Mouse (Mus musculus): ENCODE data around the gene Pard3.

The Pard3 gene

DNA sequence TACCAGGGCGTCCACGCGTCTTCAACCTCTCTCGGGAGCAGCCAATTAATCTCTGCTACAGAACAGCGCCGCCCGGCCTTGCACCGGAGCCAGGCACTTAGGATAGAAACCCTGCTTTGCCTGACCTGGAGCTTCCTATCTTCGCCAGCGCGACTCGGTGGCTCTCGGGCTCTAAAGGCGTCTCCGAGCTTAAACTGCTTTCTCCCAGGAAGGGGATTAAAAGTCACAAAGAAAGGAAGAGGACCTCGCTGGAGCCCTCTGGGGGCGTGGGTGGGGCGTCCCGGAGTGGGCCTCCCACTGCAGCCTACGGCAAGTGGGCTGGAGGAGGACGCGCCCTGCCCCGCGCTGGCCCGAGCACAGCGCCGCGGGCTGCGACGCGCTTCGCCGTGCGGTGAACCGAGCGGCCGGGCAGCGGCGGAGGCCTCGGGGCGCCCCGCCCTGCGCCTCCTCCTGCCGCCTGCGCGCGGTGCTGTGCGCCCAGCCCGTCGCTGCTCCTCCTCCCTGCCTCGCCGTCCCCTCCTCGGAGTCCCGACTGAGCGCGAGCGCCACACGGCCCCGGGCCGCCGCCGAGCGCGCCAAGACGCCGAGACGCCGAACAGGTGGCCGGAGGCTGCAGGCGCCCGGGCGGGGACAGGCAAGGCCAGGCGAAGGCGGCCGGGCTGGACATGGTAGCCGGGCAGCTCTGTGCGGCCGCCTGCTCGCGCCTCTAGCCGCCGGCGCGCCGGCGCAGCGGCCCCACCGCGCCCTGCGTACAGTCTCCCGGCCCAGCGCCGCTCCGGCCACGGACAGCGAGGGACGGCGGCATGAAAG is at the start of gene Pard3:
Pard3 (plus strand) TSS at position 343 of the 810 bp plus-strand sequence.
- peak; percentile 91 for DNase-seq (ENCODE audit: inconsistent ontology term)

DNA sequence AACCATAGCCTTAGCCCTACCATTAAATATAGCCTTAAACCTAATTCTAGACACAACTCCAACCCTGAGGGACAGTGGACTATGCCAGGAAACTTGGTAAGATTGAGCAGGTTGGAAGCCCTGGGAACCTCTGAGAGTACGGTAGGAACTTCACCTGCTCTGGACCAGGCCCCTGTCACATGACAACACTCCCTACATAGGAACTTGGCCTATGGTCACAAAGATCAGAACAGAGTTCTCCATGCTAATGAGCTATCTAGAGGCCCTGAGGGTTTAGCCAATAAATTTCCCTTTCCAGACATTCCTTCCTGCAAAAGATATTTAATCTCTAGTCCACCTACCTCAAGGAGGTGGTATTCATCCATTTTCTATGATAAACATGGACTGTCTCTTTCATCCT is 41.9 kb upstream of the Pard3 start:
- DNase-seq (ENCODE audit: inconsistent ontology term): no peak

DNA sequence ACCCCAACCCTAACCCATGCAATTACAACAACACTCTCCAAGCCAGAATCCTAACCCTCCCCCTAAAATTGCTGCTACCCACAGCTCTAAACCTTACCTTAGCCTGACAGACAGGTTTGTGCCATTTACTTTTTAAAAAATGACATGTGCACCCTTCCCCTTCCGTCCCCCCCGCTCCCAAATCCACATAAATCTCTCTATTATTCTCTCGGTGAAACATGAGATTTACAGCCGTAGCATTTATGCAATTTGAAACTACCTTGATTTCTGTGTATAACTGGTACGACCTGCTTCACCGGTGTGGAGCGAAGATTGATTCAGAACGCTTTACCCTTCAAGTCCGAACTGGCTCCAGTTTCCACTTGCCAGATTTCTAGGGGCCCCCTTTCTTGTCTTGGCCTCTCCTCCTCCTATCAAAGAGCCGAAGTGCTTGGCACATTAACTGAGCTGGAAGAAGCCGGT is 38.4 kb upstream of the Pard3 start:
- no peak for DNase-seq (ENCODE audit: inconsistent ontology term)

DNA sequence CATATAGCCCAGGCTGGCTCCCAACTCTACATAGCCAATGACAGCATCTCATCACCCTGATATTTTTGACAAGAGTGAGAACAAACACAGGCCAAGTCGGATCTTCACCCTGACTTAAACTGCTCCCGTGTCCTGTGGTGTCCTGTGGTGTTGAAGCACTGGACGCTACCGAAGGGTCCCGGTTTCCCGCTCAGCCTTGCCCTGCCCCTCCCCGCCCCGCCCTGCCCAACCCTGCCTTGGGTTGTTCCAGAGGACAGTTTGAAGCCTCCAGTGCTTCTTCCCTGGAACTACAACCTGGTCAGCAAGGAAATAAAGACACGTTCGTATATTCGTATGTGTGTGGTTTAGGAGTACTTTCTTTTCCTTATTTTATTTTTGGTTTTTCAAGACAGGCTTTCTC is 37.9 kb upstream of the Pard3 start:
- no peak for DNase-seq (ENCODE audit: inconsistent ontology term)

DNA sequence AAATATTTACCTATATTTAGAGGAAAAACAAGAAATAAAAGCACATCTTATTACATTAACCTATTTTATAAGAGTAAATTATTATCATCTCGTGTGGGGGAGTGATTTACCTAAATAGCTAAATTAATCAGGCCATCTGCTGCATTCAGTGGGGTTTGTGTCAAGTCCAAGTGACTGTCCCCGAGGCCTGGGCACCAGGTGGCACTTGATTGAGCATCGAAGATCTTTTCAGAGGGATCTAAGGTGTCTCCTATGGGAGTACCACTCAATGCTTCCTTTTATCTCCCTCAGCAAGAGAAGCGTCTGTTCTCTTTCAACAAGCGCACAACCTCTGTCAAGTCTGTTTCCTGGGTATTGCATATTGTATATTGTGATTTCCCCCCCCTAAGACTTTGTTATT is 32.2 kb upstream of the Pard3 start:
- DNase-seq (ENCODE audit: inconsistent ontology term): no peak

DNA sequence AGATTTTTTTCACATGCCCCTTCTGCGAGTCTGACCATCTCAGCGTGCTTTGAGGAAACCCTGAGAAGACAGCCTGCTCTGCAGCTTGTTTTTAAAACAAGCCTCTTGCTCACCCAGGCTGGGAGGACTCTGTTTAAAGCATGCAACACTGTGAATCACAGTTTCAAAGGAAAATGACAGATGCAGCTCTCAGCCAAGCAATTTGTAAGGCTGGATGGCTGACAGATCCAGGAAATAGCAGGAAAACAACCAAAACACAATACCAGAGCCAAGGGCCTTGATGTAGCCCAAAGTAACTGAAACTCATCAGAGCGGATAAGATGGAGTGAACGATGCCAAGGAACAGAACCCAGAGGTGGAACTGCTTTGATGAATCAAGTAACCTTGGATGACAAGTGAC is 24.8 kb upstream of the Pard3 start:
- no peak for DNase-seq (ENCODE audit: inconsistent ontology term)

DNA sequence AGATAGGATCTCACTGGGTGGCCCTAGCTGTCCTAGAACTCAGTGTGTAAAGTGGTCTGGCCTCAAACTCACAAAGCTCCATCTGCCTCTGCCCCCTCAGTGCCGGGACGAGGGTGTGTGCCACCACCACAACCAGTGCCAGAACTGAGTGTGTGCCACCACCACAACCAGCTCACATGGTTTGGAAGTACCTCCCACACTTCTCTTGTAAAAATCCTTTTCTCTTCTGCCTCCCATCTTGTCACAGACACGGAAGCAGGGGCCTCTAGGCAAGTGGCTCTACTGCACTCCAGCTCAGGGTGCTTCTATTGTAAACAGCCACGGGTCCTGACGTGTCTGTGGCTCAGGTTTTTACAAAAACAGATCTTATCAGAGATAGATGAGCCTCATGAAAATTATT is 13.7 kb upstream of the Pard3 start:
- no peak for DNase-seq (ENCODE audit: inconsistent ontology term)

DNA sequence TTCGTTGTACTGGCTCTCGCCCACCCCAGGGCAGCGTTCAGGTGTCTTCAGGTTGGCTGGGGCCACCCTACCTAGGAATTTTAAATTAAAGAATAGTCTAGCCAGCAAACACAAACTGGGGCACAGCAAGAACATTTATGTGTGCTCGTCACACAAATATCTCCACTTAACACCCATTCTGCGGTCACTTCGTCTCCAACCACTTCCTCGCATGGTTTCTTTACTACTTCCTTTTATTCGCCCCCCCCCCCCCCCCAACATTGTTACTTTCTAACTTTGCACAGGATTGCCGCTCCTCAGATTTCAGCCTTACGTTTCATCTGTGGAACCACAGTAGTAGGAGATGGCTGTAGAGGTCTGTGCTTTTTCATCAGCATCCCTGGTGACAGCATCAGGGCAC is 11.6 kb upstream of the Pard3 start:
- DNase-seq (ENCODE audit: inconsistent ontology term): no peak

DNA sequence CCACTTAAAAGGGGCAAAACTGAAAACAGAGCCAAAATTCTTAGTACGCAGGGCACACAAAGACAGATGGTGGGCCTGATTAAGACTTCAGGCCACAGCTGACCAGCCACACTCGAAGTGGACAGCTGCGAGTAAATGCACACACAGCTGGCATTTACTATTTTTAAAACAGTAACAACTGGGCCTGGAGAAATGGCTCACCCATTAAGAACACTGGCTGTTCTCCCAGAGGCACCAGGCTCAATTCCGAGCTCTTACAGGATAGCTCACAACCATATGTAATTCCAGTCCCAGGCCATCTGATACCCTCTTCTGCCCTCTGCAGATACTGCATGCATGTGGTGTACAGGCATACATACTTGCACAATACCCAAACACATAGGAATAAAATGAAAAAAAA is 8.6 kb upstream of the Pard3 start:
- DNase-seq (ENCODE audit: inconsistent ontology term): no peak

DNA sequence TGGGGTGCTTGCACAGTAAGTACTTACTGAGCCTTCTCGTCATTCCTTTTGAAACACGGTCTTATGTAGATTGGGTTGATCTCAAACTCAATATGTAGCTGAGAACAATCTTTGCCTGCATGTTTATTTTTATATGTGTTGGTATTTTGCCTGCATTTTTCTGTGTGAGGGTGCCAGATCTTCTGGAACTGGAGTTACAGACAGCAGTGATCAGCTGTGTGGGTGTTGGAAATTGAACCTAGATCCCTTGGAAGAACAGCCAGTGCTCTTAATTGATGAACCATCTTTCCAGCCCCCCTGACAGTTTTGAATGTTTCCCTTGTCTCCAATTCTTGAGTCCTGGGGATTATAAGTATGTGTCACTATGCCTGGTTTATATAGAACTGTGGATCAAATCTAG is 4.9 kb upstream of the Pard3 start:
- no peak for DNase-seq (ENCODE audit: inconsistent ontology term)

DNA sequence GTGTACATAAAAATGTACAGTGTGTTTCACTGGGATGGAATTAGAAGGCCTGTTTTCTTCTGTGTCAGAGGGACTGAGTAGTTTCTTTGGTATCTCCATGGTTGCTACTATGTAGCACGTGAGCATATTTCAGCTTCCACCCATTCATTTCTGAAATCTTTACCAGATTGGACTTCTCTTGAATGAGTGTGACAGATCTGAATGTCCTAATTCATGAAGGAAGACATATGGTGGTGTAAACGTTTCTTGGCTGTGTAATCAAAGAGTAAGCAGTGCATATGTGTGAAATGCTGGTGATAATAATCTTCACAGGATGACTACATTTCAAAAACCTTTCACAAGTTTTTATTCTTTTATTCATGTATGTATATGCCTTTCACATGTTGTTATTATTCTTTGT is 3.9 kb upstream of the Pard3 start:
- no peak for DNase-seq (ENCODE audit: inconsistent ontology term)

DNA sequence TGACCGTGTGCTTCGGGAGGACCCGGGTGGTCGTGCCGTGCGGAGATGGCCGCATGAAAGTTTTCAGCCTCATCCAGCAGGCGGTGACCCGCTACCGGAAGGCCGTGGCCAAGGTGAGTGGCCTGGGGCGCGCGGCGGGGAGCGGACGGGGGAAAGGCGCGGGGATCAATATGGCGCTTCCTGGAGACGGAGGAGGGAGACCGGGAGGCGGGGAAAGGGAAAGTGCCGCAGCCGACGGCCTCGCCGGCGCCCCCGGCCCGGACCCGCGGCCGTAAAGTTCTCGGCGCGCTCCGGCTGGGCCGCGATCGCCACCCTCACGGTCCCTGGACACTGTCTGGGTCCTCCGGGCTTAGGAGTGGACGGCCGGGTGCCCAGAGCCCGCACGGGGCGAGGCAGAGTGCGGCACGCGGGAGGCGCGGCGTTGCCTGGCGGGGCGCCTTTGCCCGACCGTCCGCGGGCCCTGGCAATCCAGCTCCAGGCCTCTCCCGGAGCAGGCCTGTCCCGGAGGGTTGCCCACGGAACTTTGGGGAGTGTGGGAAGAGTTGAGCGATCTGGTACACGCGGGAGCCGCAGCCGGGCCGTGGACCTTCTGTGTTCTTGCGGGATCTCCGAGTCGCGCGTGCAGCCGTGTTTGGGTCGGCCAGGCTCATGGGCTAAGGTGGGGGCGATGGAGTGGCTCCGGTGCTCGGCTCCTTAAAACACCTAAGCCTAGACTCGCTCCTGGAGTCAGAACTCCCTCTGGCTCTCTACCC is 844 bp downstream of the Pard3 start:
- DNase-seq (ENCODE audit: inconsistent ontology term): peak; percentile 79

DNA sequence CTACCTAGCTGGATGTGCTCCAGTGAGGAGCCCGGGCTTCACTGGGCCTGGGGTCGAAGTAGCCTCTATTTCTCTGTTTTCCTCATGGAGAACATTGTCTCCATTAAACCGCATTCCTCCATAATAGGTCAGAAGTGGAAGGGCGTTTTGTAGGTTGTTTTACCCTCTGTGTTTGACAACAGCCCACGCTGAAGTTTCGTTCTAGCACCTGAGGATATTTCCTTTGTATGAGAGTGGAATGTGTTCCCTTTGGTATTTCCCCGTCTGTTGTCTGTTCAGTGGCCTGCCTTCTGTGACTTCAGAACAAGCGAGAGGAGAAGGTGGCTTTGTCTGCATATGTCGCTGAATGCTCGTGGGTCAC is 1.4 kb downstream of the Pard3 start:
- DNase-seq (ENCODE audit: inconsistent ontology term): peak; percentile 35

DNA sequence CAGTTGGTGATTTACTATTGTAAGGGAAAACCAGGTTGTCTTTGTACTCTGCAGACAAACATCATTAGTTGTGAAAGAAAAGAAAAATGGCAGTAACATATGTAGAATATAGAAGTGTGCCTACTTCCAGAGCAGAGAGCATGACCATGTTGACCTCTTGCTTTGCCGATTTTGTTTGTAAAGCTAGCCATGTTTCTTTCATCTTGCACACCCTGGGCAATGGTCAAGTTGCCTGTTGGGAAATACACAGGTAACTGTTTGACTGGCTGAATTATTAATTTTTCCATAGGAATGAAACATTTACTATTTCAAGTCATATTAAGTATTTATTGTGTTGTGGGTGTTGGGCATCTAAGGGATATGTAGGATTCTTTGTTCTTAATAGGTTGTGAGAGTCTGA is 2.1 kb downstream of the Pard3 start:
- no peak for DNase-seq (ENCODE audit: inconsistent ontology term)

DNA sequence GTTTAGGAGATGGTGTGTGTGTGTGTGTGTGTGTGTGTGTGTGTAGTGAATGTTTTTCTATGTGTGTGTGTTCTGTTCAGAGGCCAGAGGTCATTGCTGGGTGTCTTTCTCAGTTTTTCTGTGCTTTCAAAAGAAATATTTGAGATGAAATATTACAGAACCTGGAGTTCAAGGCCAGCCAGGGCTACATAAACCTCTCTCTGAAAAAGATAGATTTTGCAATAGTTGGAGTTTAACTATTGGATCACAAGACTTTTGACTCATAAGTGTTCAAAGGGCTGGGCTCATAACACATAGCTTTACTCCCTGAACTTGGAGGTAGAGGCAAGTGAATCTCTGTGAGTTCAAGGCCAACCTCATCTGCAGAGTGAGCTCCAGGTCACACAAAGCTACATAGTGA is 2.8 kb downstream of the Pard3 start:
- DNase-seq (ENCODE audit: inconsistent ontology term): no peak

DNA sequence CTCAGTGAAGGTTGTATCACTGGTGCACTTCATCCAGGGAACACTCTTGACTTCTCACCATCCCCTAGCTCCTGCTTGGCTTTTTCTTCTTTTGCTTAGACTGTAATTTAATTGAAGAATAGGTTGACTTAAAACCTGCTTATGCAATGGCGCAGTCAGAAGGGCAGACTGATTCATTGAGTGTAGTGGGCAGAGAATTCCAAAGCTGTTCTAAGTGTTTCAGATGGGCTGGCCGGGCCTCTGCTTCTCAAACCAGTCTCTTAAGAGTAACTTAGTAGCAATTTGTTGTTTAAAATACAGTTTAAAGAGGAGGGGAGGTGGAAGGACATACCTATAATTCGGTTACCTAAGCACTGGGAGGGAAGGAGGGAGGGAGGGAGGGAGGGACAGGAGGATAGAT is 5.0 kb downstream of the Pard3 start:
- no peak for DNase-seq (ENCODE audit: inconsistent ontology term)

DNA sequence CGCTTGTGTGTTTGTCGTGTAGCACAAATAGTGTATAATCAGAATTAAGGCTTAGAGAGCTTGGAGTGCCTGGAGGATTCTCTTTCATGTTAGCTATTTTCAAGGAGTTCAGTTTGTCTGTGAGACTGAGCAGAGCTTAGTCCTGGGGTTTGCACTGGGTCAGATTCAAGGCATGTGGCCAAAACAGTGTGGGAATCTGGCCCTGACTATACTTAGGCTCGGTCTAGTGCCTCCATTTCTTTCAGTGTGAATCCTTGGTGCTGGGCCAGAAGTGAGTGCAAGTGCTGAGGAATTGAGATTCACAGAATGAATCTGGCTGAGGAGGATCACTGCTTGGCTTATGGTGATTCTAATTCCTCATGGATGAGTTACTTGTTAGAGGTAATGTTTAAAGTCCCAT is 6.5 kb downstream of the Pard3 start:
- peak; percentile 87 for DNase-seq (ENCODE audit: inconsistent ontology term)

DNA sequence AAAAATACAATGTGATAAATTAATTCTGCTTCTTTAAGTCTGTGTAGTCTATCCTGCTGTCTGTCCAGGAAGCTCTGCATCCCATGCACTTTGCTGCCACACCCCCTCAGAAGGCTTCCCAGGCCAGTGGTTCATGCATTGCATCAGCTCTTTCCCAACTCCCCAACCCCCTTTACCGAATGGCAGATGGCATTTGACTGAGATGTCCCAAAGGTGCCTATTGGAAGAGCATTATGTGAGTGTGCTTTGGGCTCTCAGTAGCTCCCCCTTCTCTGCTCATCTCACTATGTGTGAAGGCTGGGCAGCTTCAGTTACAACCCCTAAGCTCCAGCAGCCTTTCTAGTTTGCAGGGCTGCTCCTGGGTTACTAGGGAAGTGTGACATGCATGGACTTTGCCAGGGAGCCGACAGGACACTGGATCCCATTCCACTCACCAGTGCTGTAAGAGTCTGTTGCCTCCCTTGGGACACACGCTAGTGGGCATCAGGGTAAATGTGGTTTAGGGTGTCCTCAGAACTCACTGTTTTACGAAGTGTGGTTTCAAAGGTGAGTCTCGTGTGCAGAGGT is 9.4 kb downstream of the Pard3 start:
- no peak for DNase-seq (ENCODE audit: inconsistent ontology term)

DNA sequence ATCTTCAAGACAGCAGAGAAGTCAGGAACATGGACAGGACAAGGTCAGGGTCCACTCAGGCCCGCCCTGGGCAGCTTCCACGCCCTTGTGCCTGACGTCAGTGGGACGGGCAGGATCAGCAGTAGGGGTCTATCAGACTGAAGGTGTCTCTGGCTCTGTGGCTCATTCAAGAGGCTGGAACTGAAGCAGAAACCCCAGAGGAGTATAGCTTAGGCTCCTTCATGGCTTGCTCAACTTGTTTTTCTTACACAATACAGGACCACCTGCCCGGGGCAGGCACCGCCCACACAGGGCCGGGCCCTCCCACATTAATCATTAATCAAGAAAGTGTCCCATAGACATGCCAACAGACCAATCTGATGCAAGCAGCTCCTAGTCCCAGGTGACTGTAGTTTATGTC is 12.8 kb downstream of the Pard3 start:
- DNase-seq (ENCODE audit: inconsistent ontology term): no peak

DNA sequence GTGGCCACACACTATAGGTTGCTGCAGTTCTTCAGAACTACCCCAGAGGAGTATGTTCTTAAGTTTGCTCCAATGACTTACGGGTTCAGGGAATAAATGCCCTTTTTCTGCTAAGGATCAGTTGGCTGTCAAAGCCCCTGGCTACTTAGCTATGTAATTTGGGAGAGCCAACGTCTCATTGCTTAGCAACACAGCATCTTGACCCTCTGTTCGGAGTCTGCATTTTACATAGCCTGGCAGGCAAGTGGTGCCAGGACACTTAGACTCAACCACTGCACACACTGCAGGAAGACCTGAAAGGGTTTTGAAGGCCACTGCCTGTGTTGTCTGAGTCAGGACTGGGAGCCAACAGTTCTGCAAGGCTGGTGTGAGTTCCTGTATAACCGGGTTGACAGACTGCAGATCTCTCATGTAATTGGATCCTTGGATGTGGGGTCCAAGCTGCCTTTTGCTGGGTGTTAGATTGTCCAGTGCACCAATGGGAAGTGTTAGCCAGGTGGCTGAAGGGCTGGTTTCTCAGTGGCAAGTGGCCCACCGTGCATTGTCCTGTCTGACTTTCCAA is 15.6 kb downstream of the Pard3 start:
- DNase-seq (ENCODE audit: inconsistent ontology term): no peak

DNA sequence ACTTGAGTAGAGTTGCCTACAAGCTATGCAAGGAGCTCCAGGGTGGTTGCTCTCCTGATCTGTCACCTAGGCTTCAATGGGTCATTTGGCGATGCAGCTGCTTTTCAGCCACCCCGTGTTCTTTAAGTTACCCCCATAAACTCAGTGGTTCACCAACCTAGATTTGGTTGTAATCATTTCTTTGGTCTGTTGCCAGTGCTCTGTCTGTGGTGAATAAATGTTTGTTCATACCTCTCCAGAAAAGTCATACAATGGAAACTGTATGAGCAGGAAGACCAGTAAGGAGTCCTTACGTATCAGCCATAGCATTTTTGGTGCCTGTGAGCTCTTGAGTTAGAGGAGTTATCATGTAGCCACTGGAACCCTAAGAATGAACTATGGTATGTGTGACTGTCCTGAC is 17.6 kb downstream of the Pard3 start:
- DNase-seq (ENCODE audit: inconsistent ontology term): no peak

DNA sequence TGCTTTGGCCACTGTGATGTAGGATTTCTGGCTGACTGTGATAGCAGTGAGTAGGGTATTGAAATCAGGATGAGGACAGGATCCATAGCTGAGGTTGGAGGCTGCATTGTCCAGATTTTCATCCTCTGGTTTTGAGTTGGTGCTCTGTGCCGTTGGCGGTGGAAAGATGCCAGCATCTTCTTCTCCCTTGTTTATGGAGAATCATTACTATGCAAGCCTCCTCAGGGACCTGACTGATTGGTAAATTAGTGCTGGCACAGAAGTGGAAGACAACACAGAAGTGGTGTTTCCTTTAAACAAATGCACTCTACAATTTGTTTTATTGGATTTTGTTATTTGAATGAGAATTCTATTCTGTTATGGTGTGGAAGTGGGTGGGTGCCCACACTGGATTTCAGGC is 18.8 kb downstream of the Pard3 start:
- DNase-seq (ENCODE audit: inconsistent ontology term): no peak

DNA sequence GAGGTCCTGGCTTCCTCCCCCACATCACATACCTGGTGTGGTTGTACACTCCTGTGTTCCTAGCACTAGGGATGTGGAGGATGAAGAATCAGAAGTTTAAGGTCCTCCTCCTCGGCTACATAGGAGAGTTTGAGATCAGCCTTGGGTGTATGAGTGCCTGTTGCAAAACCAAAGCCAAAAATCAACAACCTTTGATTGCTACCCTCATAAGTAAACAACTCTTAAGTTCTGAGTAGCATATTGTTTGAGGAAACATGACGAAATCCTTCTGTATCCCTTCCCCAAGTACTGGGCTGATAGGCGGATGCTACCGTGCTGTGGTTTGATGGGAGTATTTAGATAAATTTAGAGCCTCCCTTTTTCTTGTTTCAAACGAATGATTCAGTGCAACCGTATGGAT is 20.9 kb downstream of the Pard3 start:
- no peak for DNase-seq (ENCODE audit: inconsistent ontology term)
